Mouse (Mus musculus) gastrocnemius, adult 18-20 months (tissue): ENCODE data around the gene Gm17267. TPM values are rescaled to one million over a fixed set of nuclear protein-coding genes. Genes with fewer than 3 reads are reported as not detected.
"Not testable (repeated sequence)": the region's sequence is repeated elsewhere in the genome, so short reads cannot be mapped to it uniquely, and the experiment has no call there.

Experiments used
- DNase-seq: peaks from one replicate; pipeline ENCODE4 v3.0.0; 2021; ENCODE audit warnings: low spot score
- long read RNA-seq, 2 experiments: library from polyadenylated mRNA; stranded (forward); transcript quantifications; one replicate each; pipeline ENCODE4 v2.0.0; 2021
- total RNA-seq, 2 experiments: library from RNA; stranded (reverse); gene quantifications; 2 replicates each; pipeline ENCODE4 v1.2.3; 2021

Gene Gm17267
- total RNA-seq, result not detected
- long read RNA-seq, experiment 1, result 0 reads
- long read RNA-seq, experiment 2, result 0 reads

- DNase-seq, result not testable (repeated sequence)
These were observed at the start of gene Gm17267 for GRCm38 (mm10) chrX:126017257-126017656. Gene Gm17267 (plus strand): TSS chrX:126017557.
